ENCODE assay signal across 25 mouse cellular contexts in genomic region chr4:142127275-142127788, GRCm38 (mm10). TPM values are rescaled to one million over a fixed set of nuclear protein-coding genes. Genes with fewer than 3 reads are reported as not detected.
DNase-seq lines count a peak whose midpoint lies in the region; ATAC-seq and TF ChIP-seq lines count a peak whose summit lies in the region.
"Had no signal": no experiment of that assay in that cellular context is flagged by ENCODE, and none has a peak within 500 bp of the region (broad histone marks: within the 10 kb centered on the region; RNA-seq: fewer than 3 reads in every experiment).

No protein-coding gene starts in this region.

- 64% methylated on average over 6 of the region's 6 CpGs for WGBS in heart, embryonic 11.5 days (ENCODE audit: insufficient replicate concordance)
- 45% methylated on average over 6 of the region's 6 CpGs for WGBS in heart, postnatal 0 days
- 84% methylated on average over 6 of the region's 6 CpGs for WGBS in limb, embryonic 10.5 days

- TF ChIP-seq EP300 in heart, postnatal 0 days (IDR thresholded peaks at IDR 0.05; ENCODE audit: low read depth): no peak; the same call in 1 of the 2 replicates

- H3K4me3 ChIP-seq in heart, embryonic 11.5 days (ENCODE audit: low read depth, low read length): no peak overlapping the region
- H3K4me3 ChIP-seq in heart, postnatal 0 days (ENCODE audit: low read depth, low read length): no peak overlapping the region
- no peak overlapping the region for H3K4me3 ChIP-seq in limb, embryonic 10.5 days
- H3K4me3 ChIP-seq in left cerebral cortex, adult 2 months: no peak overlapping the region
- H3K4me3 ChIP-seq: embryonic facial prominence, embryonic 12.5 days; hindbrain, embryonic 15.5 days; liver, embryonic 15.5 days; lung, embryonic 15.5 days had no signal

- peaks cover 13% of the 10 kb centered on the region for H3K4me1 ChIP-seq in heart, embryonic 11.5 days (ENCODE audit: control insufficient read depth, insufficient read depth, low read length)
- peaks cover 22% of the 10 kb centered on the region for H3K4me1 ChIP-seq in heart, postnatal 0 days (ENCODE audit: control insufficient read depth, insufficient read depth)
- H3K4me1 ChIP-seq in limb, embryonic 10.5 days: peaks cover 27% of the 10 kb centered on the region
- H3K4me1 ChIP-seq: hindbrain, embryonic 15.5 days; liver, embryonic 15.5 days; lung, embryonic 15.5 days had no signal

- no peak overlapping the region; the same call in 1 of the 2 replicates for H3K9ac ChIP-seq in heart, embryonic 11.5 days (ENCODE audit: low read depth, low read length)
- no peak overlapping the region; the same call in 1 of the 2 replicates for H3K9ac ChIP-seq in heart, postnatal 0 days (replicated peaks; ENCODE audit: low read depth, low read length)
- H3K9ac ChIP-seq: embryonic facial prominence, embryonic 12.5 days; forebrain, postnatal 0 days; hindbrain, embryonic 15.5 days; liver, embryonic 15.5 days; lung, embryonic 15.5 days had no signal

- no peak for TF ChIP-seq CTCF in heart, postnatal 0 days (IDR thresholded peaks at IDR 0.05; ENCODE audit: low read depth)
- TF ChIP-seq CTCF in left cerebral cortex, adult 2 months (IDR thresholded peaks at IDR 0.05): no peak

- DNase-seq in heart, postnatal 10 days: no peak
- DNase-seq in heart, postnatal 0 days (ENCODE audit: low spot score): no peak
- no peak for DNase-seq in heart, adult 8-10 months (ENCODE audit: low spot score)
- no peak for DNase-seq in limb, embryonic 10.5 days (ENCODE audit: low spot score)
- DNase-seq in left cerebral cortex, adult 2 months (ENCODE audit: extremely low spot score in 1 of 2, low spot score in 2 of 2): no peak
- DNase-seq: B cell, adult 2 months; cerebellum, adult 11 months; cerebellum, postnatal 10 days; forebrain, postnatal 0 days; kidney, postnatal 25 days; layer of hippocampus, postnatal 36 days; lung, postnatal 36 days; right cerebral cortex, adult 18-20 months; right cerebral cortex, postnatal 4 days; thymus, postnatal 25 days had no signal

- ATAC-seq in heart, embryonic 11.5 days (replicated peaks; ENCODE audit: insufficient number of reproducible peaks, low FRiP score, low TSS enrichment): 0 out of 2 replicates have a peak, but pooled peaks have one; percentile 19
- ATAC-seq in heart, postnatal 0 days (ENCODE audit: insufficient read depth, low read depth): peak; percentile 15
- peak; percentile 83 for ATAC-seq in common myeloid progenitor, adult 5-6 weeks (replicated peaks; ENCODE audit: low read depth, poor library complexity, severe bottlenecking)
- ATAC-seq: Patski had no signal

- no peaks in the 10 kb centered on the region for H3K36me3 ChIP-seq in heart, embryonic 11.5 days (ENCODE audit: control insufficient read depth, insufficient read depth, low read length)
- H3K36me3 ChIP-seq in heart, postnatal 0 days (replicated peaks; ENCODE audit: control insufficient read depth, insufficient read depth, low read length): no peaks in the 10 kb centered on the region
- no peaks in the 10 kb centered on the region for H3K36me3 ChIP-seq in limb, embryonic 10.5 days
- H3K36me3 ChIP-seq: embryonic facial prominence, embryonic 12.5 days; G1E; hindbrain, embryonic 15.5 days; liver, embryonic 15.5 days; lung, embryonic 15.5 days had no signal

- peak overlapping the region; percentile 50 for H3K4me2 ChIP-seq in heart, embryonic 11.5 days
- H3K4me2 ChIP-seq in heart, postnatal 0 days (ENCODE audit: low read depth, low read length): no peak overlapping the region; the same call in 1 of the 2 replicates
- H3K4me2 ChIP-seq: embryonic facial prominence, embryonic 12.5 days; hindbrain, embryonic 15.5 days; liver, embryonic 15.5 days; lung, embryonic 15.5 days; midbrain, embryonic 11.5 days had no signal

- peak overlapping the region; percentile 96 for H3K27ac ChIP-seq in heart, embryonic 11.5 days (ENCODE audit: low read depth, low read length)
- H3K27ac ChIP-seq in heart, postnatal 0 days (ENCODE audit: low read depth): peak overlapping the region; percentile 98
- 0 out of 2 replicates have a peak overlapping the region, but pooled peaks have one; percentile 30 for H3K27ac ChIP-seq in limb, embryonic 10.5 days
- H3K27ac ChIP-seq in left cerebral cortex, adult 2 months: no peak overlapping the region
- H3K27ac ChIP-seq: embryonic facial prominence, embryonic 12.5 days; hindbrain, embryonic 15.5 days; liver, embryonic 15.5 days; lung, embryonic 15.5 days had no signal

- H3K27me3 ChIP-seq in heart, embryonic 11.5 days (ENCODE audit: control insufficient read depth, insufficient read depth, low read length): no peaks in the 10 kb centered on the region
- no peaks in the 10 kb centered on the region for H3K27me3 ChIP-seq in heart, postnatal 0 days (ENCODE audit: control insufficient read depth, insufficient read depth, low read length)
- H3K27me3 ChIP-seq in limb, embryonic 10.5 days (ENCODE audit: low read depth, poor library complexity, severe bottlenecking): no peaks in the 10 kb centered on the region
- H3K27me3 ChIP-seq: CH12.LX; embryonic facial prominence, embryonic 12.5 days; hindbrain, embryonic 15.5 days; liver, embryonic 15.5 days; lung, embryonic 15.5 days; Patski had no signal

- H3K9me3 ChIP-seq in heart, embryonic 11.5 days (replicated peaks; ENCODE audit: control insufficient read depth, low read length): no peaks in the 10 kb centered on the region
- no peaks in the 10 kb centered on the region for H3K9me3 ChIP-seq in heart, postnatal 0 days (replicated peaks; ENCODE audit: control insufficient read depth, low read length)
- no peaks in the 10 kb centered on the region for H3K9me3 ChIP-seq in limb, embryonic 10.5 days (replicated peaks)
- H3K9me3 ChIP-seq: embryonic facial prominence, embryonic 12.5 days; hindbrain, embryonic 15.5 days; liver, embryonic 15.5 days; lung, embryonic 15.5 days had no signal

- intact Hi-C loops in heart, postnatal 10 days (cut with DNase I): no loop called here
- intact Hi-C loops in left cerebral cortex, adult 2 months (cut with DNase I): no loop called here

RNA-seq across cellular contexts. Expression of gene Tmem51, which starts 43.2 kb away (rescaled TPM):
- polyA plus RNA-seq in heart, embryonic 11.5 days (2014; fragmentation: Nextera tagmentation; extraction: Ambion mirVana): 21.9 and 23.4 TPM in 2 replicates
- total RNA-seq in heart, postnatal 10 days (2021): 10 to 100 TPM; 23.2 to 26.9 TPM
- total RNA-seq in heart, postnatal 0 days (2014; rRNA removed; ENCODE audit: low replicate concordance): 27.7 and 34.4 TPM in 2 replicates
- 39.5 and 46.8 TPM in 2 replicates for polyA plus RNA-seq in heart, postnatal 0 days (2015; fragmentation: Nextera tagmentation; extraction: Ambion mirVana)
- total RNA-seq in heart, adult 8-10 months (2022): 1 to 10 TPM; 4.4 to 5.4 (median 4.7) TPM
- total RNA-seq in common myeloid progenitor, adult 5-6 weeks (2017): 0.39 and 0.41 TPM in 2 replicates
- polyA plus RNA-seq in limb, embryonic 10.5 days (2016; fragmentation: Nextera tagmentation; extraction: Ambion mirVana): 7.0 and 10.8 TPM in 2 replicates
- total RNA-seq in left cerebral cortex, adult 2 months (2021): 1 to 10 TPM; 4.9 to 5.6 TPM
- polyA plus RNA-seq: G1E had no signal

Comparison
In these comparisons a context has a peak if more than half of its experiments do, and no peak if none do; other contexts are left out.
1. ATAC-seq: peak in every context shown above with its lines; median percentile 83 in common myeloid progenitor, adult 5-6 weeks; 19 in heart, embryonic 11.5 days; 15 in heart, postnatal 0 days.